Mouse (Mus musculus) midbrain, embryonic 12.5 days (tissue): ENCODE results near the gene Vim. TPM values are rescaled to one million over a fixed set of nuclear protein-coding genes. Genes with fewer than 3 reads are reported as not detected.
A peak's percentile ranks its signal among the peaks of the same experiment; 100 is the strongest.

Source experiments
- ATAC-seq: fragments of 200-750 bp; cut with Nextera tagmentation; 2 replicates; pipeline ENCODE4 v1.8.0; 2017; ENCODE audit warnings: low read depth, moderate TSS enrichment, moderate library complexity; ENCODE audit not compliant: low FRiP score
- H3K27ac ChIP-seq: fragments of 300-500 bp; sonication (generic); replicated peaks from 2 replicates; pipeline ENCODE4 v1.5.1; 2016; ENCODE audit warnings: mild to moderate bottlenecking
- H3K27me3 ChIP-seq: fragments of 300-500 bp; sonication (generic); 2 replicates; pipeline ENCODE4 v1.6.1; 2016; ENCODE audit warnings: mild to moderate bottlenecking
- H3K36me3 ChIP-seq: fragments of 300-500 bp; sonication (generic); 2 replicates; pipeline ENCODE4 v1.6.1; 2016
- H3K4me1 ChIP-seq: fragments of 300-500 bp; sonication (generic); 2 replicates; pipeline ENCODE4 v1.6.1; 2016
- H3K4me2 ChIP-seq: fragments of 300-500 bp; sonication (generic); replicated peaks from 2 replicates; pipeline ENCODE4 v1.6.1; 2016; ENCODE audit warnings: mild to moderate bottlenecking, moderate library complexity
- H3K4me3 ChIP-seq: fragments of 300-500 bp; sonication (generic); 2 replicates; pipeline ENCODE4 v1.5.1; 2016; ENCODE audit warnings: mild to moderate bottlenecking
- H3K9ac ChIP-seq: fragments of 300-500 bp; sonication (generic); replicated peaks from 2 replicates; pipeline ENCODE4 v1.6.1; 2016; ENCODE audit warnings: mild to moderate bottlenecking, moderate library complexity
- H3K9me3 ChIP-seq: fragments of 300-500 bp; sonication (generic); 2 replicates; pipeline ENCODE4 v1.6.1; 2016; ENCODE audit warnings: mild to moderate bottlenecking
- WGBS: fragments of 180-500 bp; shearing (Covaris S2); methylation state at CpG from one replicate; pipeline ENCODE4 v1.1.7; 2016; 5-methylcytosine and 5-hydroxymethylcytosine counted together
- polyA plus RNA-seq: library from polyadenylated mRNA; unstranded; fragments of >200 nt; fragmentation: Nextera tagmentation; extraction: Ambion mirVana; gene quantifications from 2 replicates; pipeline ENCODE4 v1.2.1, GENCODE M21; 2016

Gene Vim
- polyA plus RNA-seq, 1 experiment from 2014 or later, result 1,191 TPM

DNA sequence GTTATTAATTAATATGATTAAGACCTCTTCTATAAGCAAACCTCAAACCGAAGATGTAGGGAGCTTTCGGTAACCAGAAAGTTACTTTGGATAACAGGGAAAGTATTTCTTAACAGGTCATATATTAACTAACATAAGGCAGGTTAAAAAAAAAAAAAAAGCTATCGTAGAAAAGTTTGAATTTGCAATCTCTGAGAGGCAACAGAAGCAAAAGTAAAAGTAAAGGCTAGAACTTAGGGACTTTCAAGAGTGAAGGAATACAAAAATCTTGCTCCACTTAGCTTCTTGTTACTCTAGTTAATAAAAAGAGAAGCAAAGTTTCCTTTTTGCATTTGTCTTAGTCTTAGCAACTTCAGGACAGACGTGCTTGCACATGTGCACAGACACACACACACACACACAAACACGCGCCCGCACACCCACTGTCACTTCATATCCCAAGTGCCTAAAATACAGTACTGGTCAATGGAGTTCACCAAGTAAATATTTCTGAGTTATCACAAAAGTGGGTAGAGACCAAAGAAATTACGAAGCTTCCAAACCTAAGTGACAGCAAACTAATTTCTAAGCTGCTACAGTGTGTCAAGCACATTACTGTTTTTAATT, 30.1 kb upstream of the Vim start:
- peak overlapping the region; percentile 70; the same call in 1 of the 2 replicates for H3K9ac ChIP-seq
- H3K27ac ChIP-seq, result peak overlapping the region; percentile 96
- peaks cover 14% of the 10 kb centered on the region for H3K4me1 ChIP-seq
- no peaks in the 10 kb centered on the region for H3K27me3 ChIP-seq
- peak; percentile 21 for ATAC-seq
- WGBS, result 44% methylated on average over 8 of the region's 8 CpGs
- no peaks in the 10 kb centered on the region for H3K9me3 ChIP-seq
- no peaks in the 10 kb centered on the region for H3K36me3 ChIP-seq
- peak overlapping the region; percentile 64 for H3K4me3 ChIP-seq
- H3K4me2 ChIP-seq, result peak overlapping the region; percentile 54

DNA sequence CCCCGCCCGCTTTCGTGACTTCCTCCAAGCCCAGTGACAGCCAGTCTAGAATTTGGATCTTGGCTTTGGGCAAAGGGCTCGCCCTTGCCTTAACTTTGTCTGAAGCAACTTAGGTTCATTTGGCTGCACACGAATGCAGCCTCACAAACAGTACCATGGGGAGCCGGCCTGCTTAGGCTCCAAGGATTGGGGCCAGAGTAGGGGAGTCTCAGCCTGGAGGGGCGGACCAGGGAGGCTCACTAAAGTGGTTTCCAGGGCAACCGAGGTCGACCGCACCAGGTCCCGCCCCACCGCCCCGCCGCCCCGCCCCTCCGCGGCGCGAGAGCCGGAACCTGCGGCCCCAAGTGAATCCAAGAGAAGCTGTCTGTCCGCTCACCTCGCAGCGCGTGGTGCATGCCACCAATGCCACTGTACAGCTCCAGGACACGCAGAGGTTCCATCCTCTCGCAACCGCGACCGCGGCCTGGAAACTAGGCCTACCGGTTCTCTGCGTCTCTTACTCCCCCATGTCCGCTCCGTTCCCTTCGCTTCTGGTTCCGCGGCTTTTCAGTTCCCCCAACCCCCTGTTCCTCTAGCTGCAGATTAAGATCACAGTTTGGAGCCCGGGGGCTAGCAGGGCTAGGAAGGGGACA, 29.4 kb upstream of the Vim start, which contains the start of gene Trdmt1:
Trdmt1 (minus strand) TSS at position 476 of the 632 bp plus-strand sequence.
- WGBS, result under 1% methylated on average over 38 of the region's 39 CpGs
- H3K4me2 ChIP-seq, result peak within 1 kb of the TSS; percentile 54
- H3K36me3 ChIP-seq, result no peaks in the 10 kb centered on the region
- H3K9me3 ChIP-seq, result no peaks in the 10 kb centered on the region
- ATAC-seq, result peak; percentile 100
- H3K4me3 ChIP-seq, result peak within 1 kb of the TSS; percentile 64
- no peaks in the 10 kb centered on the region for H3K27me3 ChIP-seq
- H3K4me1 ChIP-seq, result peaks cover 14% of the 10 kb centered on the region
- peak within 1 kb of the TSS; percentile 70 for H3K9ac ChIP-seq
- peak within 1 kb of the TSS; percentile 96 for H3K27ac ChIP-seq

DNA sequence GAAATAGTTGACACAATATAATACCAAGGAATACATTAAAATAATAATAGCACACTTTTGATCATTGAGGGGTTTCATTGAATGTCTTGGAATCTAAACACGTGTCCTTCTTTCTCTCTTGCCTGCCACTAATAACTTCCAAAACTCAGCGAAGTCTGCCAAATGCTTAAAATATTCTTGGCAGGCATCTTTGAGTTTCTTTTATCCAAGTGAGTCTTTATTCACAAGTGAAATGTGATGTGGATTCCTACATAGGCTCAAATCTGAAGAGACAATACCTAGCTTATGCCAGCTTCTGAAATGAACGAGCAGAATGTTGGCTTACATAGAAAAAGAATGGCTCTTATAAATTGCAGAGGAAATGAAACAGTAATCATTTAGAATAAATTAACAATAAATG, 25.0 kb upstream of the Vim start:
- 74% methylated on average over 3 of the region's 3 CpGs for WGBS
- H3K27ac ChIP-seq, result no peak overlapping the region
- H3K4me3 ChIP-seq, result no peak overlapping the region
- no peak for ATAC-seq
- no peaks in the 10 kb centered on the region for H3K9me3 ChIP-seq
- no peak overlapping the region for H3K4me2 ChIP-seq
- H3K4me1 ChIP-seq, result peaks cover 13% of the 10 kb centered on the region
- H3K27me3 ChIP-seq, result no peaks in the 10 kb centered on the region
- H3K36me3 ChIP-seq, result no peaks in the 10 kb centered on the region
- no peak overlapping the region for H3K9ac ChIP-seq

DNA sequence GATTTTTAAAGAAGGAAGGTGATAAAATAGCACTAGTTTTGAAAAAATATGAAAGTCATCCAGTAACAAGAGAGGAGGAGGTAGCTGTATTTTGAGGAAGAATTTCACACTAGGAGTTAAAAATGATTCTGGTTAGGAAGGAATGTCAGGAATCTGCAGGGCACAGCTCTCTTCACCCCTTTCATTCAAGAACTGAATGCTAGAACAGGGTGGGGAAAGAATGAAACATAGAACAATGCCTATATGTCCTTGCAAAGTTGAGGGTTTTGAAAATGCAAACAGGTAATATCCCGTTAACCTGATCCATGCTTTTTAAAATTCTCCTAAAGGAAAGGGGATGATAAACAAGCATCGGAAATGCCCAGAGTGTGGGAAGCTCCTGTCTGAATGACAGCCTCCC, 19.8 kb upstream of the Vim start:
- H3K9me3 ChIP-seq, result no peaks in the 10 kb centered on the region
- peaks cover 6% of the 10 kb centered on the region for H3K4me1 ChIP-seq
- H3K4me3 ChIP-seq, result no peak overlapping the region
- no peaks in the 10 kb centered on the region for H3K27me3 ChIP-seq
- H3K36me3 ChIP-seq, result no peaks in the 10 kb centered on the region
- no peak overlapping the region for H3K9ac ChIP-seq
- 58% methylated on average over 2 of the region's 2 CpGs for WGBS
- H3K27ac ChIP-seq, result no peak overlapping the region
- no peak for ATAC-seq
- no peak overlapping the region for H3K4me2 ChIP-seq

DNA sequence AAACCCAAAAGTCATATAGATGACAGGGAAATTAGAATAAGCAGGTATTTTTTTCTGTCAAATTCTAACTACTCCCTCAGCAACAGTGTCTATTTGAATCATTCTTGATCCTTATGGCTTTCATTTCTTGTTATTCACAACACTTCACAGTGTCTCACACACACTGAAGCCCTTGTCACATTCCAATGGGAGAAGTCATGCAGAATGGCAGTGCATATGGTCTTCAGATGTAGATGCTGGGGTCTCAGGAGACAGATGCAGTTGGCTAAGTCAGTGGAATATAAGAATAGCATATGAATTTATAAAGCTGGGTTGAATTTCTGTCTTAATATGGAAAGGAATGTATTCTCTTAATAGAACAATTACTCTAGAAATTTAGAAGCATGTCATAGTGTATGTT, 17.5 kb upstream of the Vim start:
- no peaks in the 10 kb centered on the region for H3K27me3 ChIP-seq
- H3K36me3 ChIP-seq, result no peaks in the 10 kb centered on the region
- no peak overlapping the region for H3K4me2 ChIP-seq
- no peak overlapping the region for H3K9ac ChIP-seq
- H3K9me3 ChIP-seq, result no peaks in the 10 kb centered on the region
- ATAC-seq, result no peak
- H3K4me3 ChIP-seq, result no peak overlapping the region
- H3K27ac ChIP-seq, result no peak overlapping the region
- H3K4me1 ChIP-seq, result peaks cover 6% of the 10 kb centered on the region

DNA sequence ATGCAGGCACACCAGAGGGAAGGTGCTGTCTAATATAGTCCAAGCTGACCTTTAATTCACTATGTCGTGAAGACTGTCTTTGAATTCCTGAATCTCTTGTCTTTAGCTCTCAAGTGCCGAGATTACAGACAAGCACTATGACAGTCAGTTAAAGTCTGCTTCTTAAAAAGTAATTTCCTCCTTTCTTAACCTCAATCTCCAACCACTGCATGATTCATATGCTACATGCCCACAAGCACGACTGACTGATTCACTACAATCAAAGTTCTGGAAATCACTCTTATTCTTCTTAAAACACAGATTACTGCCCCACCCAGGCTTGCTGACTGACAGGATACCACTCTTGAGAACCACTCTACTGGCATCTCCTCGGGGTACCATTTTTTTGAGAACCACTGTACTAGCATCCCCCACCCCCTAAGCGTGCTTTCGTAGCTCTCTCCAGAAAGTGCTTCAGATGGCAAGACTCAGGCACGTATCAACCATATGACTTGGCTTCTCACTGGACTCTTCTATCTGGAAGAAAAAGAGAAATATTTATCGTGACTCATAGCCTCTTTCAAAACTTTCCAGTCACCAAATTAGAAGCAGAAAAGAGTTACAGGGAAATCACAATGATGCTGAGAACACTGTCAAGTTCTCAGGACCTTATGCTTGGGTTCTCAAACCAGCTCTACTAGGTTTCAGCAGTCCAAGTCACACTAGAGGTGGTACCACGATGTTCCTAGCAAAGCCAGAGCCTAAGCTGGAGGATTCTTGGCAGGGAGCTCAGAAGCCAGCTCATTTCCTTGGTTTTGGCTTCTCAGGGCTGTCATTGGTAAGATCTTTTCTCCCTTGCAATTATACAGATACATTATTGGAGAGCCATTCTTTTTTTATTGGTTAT, 16.3 kb upstream of the Vim start:
- Histone ChIP-seq H3K9me3 (no peaks in the 10 kb centered on the region), H3K27ac (no peak overlapping the region), H3K36me3 (no peaks in the 10 kb centered on the region), H3K27me3 (no peaks in the 10 kb centered on the region), H3K9ac (no peak overlapping the region), H3K4me3 (no peak overlapping the region), H3K4me2 (no peak overlapping the region), H3K4me1 (peaks cover 6% of the 10 kb centered on the region)
- WGBS, result 84% methylated on average over 9 of the region's 9 CpGs
- ATAC-seq, result no peak

DNA sequence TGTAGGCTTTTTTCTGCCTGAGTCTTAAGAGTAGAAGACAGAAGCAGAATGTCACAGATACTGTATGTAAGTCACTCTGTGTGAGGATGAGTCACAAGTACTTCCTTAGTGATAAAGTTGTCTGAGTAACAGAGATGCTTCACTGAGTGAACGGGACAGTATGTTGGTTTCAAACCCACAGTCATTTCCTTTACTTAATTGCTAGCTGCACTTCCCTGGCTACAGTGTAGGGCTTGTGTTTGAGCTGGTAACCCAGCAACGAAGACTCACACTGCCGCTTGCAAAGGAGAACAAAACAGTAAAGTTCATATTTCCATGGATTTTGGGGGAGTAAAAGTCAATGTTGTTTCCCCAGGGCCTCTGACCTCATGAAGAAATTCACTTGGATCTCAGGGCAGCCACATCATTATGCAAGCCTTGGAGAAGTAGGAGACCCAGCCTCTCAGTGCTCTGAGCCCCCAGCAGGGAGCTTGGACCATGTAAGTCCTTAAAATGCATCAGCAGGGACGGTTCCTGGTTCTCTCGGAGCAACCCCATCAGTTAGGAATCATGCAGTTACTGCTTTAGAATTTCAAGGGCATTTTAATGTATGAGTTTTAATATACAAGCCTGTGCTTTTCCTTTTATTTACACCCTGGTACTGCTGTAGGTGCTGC, 15.0 kb upstream of the Vim start:
- H3K9ac ChIP-seq, result no peak overlapping the region
- no peaks in the 10 kb centered on the region for H3K27me3 ChIP-seq
- 39% methylated on average over 5 of the region's 5 CpGs for WGBS
- no peak overlapping the region for H3K4me2 ChIP-seq
- H3K4me3 ChIP-seq, result no peak overlapping the region
- H3K9me3 ChIP-seq, result no peaks in the 10 kb centered on the region
- no peaks in the 10 kb centered on the region for H3K36me3 ChIP-seq
- peaks cover 6% of the 10 kb centered on the region for H3K4me1 ChIP-seq
- H3K27ac ChIP-seq, result no peak overlapping the region
- no peak for ATAC-seq

DNA sequence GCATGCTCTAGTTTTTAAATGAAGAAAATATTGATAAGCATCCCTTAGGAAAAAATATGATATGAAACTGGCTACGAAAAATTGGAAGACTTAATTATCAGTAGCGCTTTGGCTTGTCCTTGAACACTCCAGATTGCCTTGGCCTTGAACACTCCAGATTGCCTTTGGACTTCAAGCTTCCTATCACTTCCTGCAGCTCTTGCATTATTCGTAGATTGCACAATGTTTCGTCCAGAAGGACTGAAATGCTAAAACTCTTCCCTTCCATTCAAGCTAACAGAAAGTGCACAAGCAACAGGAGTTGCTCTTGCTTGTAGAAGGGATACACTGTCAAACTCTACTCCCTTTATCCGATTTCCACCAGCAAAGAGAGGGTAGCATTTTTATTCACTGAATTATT, 14.4 kb upstream of the Vim start:
- no peak overlapping the region for H3K9ac ChIP-seq
- no peak for ATAC-seq
- WGBS, result 89% methylated on average over 5 of the region's 5 CpGs
- H3K9me3 ChIP-seq, result no peaks in the 10 kb centered on the region
- H3K4me3 ChIP-seq, result no peak overlapping the region
- H3K36me3 ChIP-seq, result no peaks in the 10 kb centered on the region
- H3K27me3 ChIP-seq, result no peaks in the 10 kb centered on the region
- no peak overlapping the region for H3K4me2 ChIP-seq
- H3K4me1 ChIP-seq, result peaks cover 6% of the 10 kb centered on the region
- H3K27ac ChIP-seq, result no peak overlapping the region

DNA sequence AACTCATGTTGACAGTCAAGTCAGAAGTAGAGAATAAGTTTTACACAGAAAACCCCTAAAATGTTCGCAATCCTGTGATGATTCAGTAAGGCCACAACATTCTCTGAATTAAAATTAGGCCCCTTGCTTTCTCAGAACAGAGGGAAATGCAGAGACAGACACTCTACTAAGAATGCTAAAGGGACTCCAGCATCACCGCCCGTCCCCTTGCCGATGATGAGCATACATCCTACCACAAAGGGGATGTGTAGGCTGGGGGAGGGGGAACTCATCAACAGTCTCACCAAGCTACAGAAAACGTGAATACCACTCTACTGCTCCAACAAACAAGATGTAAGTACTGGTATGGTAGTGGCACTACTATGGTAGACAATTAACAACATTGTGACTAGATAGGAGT, 14.0 kb upstream of the Vim start:
- Histone ChIP-seq H3K36me3 (no peaks in the 10 kb centered on the region), H3K9ac (no peak overlapping the region), H3K27ac (no peak overlapping the region), H3K9me3 (no peaks in the 10 kb centered on the region), H3K4me3 (no peak overlapping the region), H3K4me1 (peaks cover 6% of the 10 kb centered on the region), H3K4me2 (no peak overlapping the region), H3K27me3 (no peaks in the 10 kb centered on the region)
- ATAC-seq, result no peak
- WGBS, result 85% methylated on average over 5 of the region's 5 CpGs

DNA sequence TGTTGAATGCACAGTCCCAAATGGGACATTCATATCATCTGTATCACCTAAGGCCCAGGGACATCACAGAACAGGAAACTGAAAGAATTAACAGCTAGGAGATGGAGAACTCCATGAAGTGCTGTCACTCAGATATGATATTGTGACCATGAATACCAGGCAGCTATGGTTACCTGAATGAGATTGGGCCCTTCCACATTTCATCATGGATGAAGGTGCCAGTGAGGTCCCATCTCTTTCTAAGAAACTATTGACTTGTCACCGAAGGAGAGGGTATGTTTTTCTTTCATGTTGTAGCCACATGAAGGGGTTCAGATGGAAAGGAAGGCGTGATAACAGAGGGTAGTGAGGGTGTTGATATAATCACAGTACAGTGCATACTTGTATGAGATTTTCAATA, 13.3 kb upstream of the Vim start:
- no peak for ATAC-seq
- no peaks in the 10 kb centered on the region for H3K9me3 ChIP-seq
- H3K9ac ChIP-seq, result no peak overlapping the region
- H3K27me3 ChIP-seq, result no peaks in the 10 kb centered on the region
- peaks cover 6% of the 10 kb centered on the region for H3K4me1 ChIP-seq
- H3K36me3 ChIP-seq, result no peaks in the 10 kb centered on the region
- WGBS, result 92% methylated on average over 2 of the region's 2 CpGs
- H3K4me2 ChIP-seq, result no peak overlapping the region
- no peak overlapping the region for H3K4me3 ChIP-seq
- H3K27ac ChIP-seq, result no peak overlapping the region

DNA sequence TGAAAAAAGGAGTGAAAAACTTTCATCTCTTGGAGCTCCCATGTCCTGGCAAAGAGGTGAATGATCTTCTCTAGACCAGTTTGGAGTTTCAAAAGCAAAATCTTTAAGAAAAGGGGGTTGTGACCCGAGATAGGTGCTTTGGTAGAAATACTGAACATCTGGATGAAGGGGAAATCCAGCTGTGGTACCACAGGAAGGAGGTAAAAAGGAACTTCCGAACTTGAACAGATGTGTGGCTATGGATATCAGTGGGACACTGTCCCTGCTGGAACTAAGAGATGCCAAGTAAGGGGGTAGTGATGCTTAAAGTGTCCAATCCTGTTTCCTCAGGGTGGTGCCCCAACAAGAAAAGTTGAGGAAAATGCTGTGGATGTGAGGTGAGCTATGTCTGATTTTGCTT, 3.6 kb upstream of the Vim start:
- ATAC-seq, result no peak
- no peak overlapping the region for H3K9ac ChIP-seq
- 82% methylated on average over 2 of the region's 2 CpGs for WGBS

DNA sequence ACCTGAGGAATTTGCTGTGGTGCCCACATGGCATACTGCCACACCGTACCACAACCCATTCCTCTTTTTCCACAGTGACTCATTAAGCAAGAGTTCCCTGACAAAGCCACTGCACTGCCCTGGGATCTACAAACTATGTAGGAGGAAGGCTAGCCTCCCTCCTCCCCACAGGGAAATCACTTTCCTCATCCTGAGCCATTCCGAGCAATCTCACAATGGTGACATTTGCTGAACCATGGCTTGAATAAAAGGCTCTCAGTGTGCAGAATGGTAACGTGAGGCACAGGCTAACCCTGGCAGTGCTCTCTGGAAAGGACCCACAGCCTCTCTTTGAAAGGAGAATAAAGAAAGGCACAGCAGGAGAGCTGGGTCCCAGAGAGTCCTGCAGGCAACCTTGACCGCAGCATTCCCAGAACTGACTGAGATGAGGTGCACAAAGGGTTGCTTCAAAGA, 1.6 kb upstream of the Vim start:
- H3K4me2 ChIP-seq, result peak overlapping the region; percentile 63
- no peaks in the 10 kb centered on the region for H3K9me3 ChIP-seq
- no peaks in the 10 kb centered on the region for H3K27me3 ChIP-seq
- H3K27ac ChIP-seq, result peak overlapping the region; percentile 97
- no peak overlapping the region for H3K4me3 ChIP-seq
- no peak for ATAC-seq
- 2% methylated on average over 4 of the region's 4 CpGs for WGBS
- peak overlapping the region; percentile 98; the same call in 1 of the 2 replicates for H3K9ac ChIP-seq
- H3K4me1 ChIP-seq, result peaks cover 24% of the 10 kb centered on the region
- peaks cover 2% of the 10 kb centered on the region; the same call in 1 of the 2 replicates for H3K36me3 ChIP-seq

More for the DNA sequence above, 3.6 kb upstream of the Vim start:
- no peaks in the 10 kb centered on the region for H3K9me3 ChIP-seq
- no peak overlapping the region for H3K27ac ChIP-seq
- no peak overlapping the region for H3K4me2 ChIP-seq
- H3K4me1 ChIP-seq, result peaks cover 18% of the 10 kb centered on the region
- no peak overlapping the region for H3K4me3 ChIP-seq
- no peaks in the 10 kb centered on the region for H3K27me3 ChIP-seq
- no peaks in the 10 kb centered on the region for H3K36me3 ChIP-seq
